Mouse (Mus musculus): ENCODE results near the gene Ccdc124.

DNA sequence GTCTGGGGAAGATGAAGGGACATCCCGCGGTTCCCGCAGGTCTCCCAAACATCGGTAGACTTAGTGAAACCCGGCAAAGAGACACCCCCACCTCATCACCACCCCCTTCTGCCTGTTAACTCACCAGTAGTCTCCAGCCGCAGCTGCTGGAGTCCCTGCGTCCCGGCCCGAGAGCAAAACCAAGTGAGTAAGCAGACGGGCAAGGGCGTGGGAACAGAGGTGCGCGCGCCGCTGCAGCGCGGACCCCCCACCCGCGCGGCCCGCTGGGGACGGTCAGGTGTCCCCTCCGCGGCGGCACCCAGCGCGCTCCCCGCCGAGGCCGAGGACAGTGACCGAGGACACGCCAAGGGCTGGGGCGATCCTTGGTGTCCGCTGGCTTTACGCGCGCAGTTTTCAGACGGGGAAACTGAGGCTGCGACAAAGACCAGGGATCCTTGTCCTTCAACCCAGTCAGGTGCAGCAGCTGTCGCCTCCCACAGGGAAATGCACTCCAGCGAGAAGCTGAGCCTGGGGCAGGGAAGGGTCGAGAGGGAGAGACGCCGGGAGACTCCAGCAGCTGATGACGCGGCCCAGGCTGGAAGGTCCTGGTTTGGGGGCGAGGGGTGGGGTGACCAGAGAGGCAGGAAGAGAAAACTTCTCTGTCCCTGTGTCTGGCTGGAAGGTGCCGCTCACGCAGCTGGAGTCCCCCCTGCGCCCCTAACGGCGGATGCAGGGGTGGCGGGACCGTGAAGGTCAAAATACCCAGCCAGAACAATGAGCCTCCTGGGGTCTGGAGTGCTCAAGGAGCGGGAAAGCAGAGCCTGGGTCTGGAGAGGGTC, 10.7 kb downstream of the Ccdc124 start, which contains the start of gene Kcnn1:
- no peak for TF ChIP-seq MYOG (IDR thresholded peaks at IDR 0.05; ENCODE audit: control insufficient read depth, extremely low read depth, insufficient read length)
- no peak for TF ChIP-seq CTCF (IDR thresholded peaks at IDR 0.05; ENCODE audit: control insufficient read depth, insufficient read depth, insufficient read length)
- no peak for TF ChIP-seq MAX (IDR thresholded peaks at IDR 0.05)
- TF ChIP-seq MYOD1 (IDR thresholded peaks at IDR 0.05; ENCODE audit: control insufficient read depth, insufficient read length, low read depth), result no peak
